Mouse (Mus musculus) ES-E14 (cell line): ENCODE measurements at regions not wholly inside any gene's neighbourhood (a gene's known extent, or its start where the extent isn't known, plus 50 kb on each side); places are given as distances from the start of the nearest gene placed in this dataset.

Experiments
- MAFK ChIP-seq: IDR thresholded peaks from 2 replicates; pipeline ENCODE4 v1.6.1; 2014; ENCODE audit warnings: mild to moderate bottlenecking, low read depth, low read length, inconsistent platforms; ENCODE audit not compliant: insufficient read depth
- ZC3H11A ChIP-seq: IDR thresholded peaks from 2 replicates; pipeline ENCODE4 v1.6.1; 2012; ENCODE audit warnings: low read depth, mild to moderate bottlenecking, inconsistent platforms, low read length, borderline replicate concordance
- ZNF384 ChIP-seq: IDR thresholded peaks from 2 replicates; pipeline ENCODE4 v1.6.1; 2012; ENCODE audit warnings: low read depth, low read length, inconsistent platforms

DNA sequence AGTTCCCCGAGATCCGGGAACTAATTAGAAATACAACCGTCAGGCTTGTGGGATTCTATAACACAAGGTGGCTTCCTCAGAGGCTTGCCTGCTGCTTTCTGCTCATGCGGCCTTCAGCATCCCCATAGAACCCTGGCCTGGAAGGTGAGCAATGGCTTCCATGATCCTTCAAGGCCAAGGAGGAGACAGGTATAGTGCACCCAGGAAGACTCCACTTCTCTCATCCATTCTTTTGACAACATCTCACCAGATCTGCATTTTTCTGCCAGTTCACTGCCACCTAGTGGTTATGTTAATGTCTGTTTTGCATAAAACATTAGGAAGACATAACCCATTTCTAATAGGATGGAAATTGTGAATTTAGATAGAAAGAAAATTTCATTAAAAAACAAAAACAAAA is 107.2 kb upstream of the L3mbtl4 start:
- TF ChIP-seq MAFK, result no peak
- TF ChIP-seq ZNF384, result no peak
- TF ChIP-seq ZC3H11A, result no peak
